Mouse (Mus musculus): ENCODE data around the gene Smad3. TPM values are rescaled to one million over a fixed set of nuclear protein-coding genes. Genes with fewer than 3 reads are reported as not detected.
A peak's percentile ranks its signal among the peaks of the same experiment; 100 is the strongest.

The Smad3 gene
- total and polyA plus RNA-seq, 3 experiments: 0.81 to 1.5 (median 1.2) TPM

DNA sequence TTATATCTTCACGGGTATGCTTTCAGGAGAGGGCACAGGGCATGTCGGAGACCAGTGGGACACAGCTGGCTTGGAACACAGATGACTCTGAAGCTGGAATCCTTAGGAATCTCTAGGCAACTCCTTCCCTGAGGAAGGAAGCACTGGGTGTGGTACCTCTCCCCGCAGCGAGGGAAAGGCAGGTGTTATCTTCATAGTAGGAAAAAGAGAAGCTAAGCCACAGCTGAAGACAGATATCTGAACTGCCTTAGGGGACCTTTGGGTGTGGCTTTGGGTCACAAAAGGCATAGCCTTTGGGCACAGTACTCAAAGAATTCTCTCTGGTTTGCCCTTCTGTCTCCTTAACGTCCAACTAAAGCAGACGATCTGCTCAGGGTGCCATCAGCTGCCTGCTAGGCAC lies 16.0 kb downstream of the Smad3 start:
- Histone ChIP-seq H3K27ac (ENCODE audit: insufficient read depth, low read depth) (no peak overlapping the region), H3K36me3 (replicated peaks in 1 of 2; ENCODE audit: control insufficient read depth in 1 of 2, insufficient read depth in 1 of 2, low read length in 1 of 2) (no peaks in the 10 kb centered on the region), H3K4me3 (replicated peaks in 1 of 3; ENCODE audit: low read depth in 2 of 3, low read length in 2 of 3, poor library complexity in 1 of 3) (no peak overlapping the region), H3K9ac (ENCODE audit: insufficient read depth, low read depth) (no peak overlapping the region), H3K27me3 (replicated peaks) (peaks cover 25% of the 10 kb centered on the region), H3K79me2 (replicated peaks; ENCODE audit: control insufficient read depth, extremely low read depth, insufficient read depth, poor library complexity, severe bottlenecking) (no peaks in the 10 kb centered on the region), H3K9me3 (replicated peaks; ENCODE audit: low read length) (no peaks in the 10 kb centered on the region), H3K4me2 (ENCODE audit: insufficient read depth, low read depth, poor library complexity, severe bottlenecking) (peak overlapping the region; percentile 6; the same call in 1 of the 2 replicates), H3K4me1 (ENCODE audit: control insufficient read depth in 1 of 2, insufficient read depth in 2 of 2) (peaks cover 43 to 60% of the 10 kb centered on the region in 2 experiments)
- TF ChIP-seq EP300 (IDR thresholded peaks at IDR 0.05; ENCODE audit: low read length): no peak
- DNase-seq (ENCODE audit: extremely low read depth): no peak
- dilution Hi-C loops (cut with MboI; ENCODE audit: extremely low pct_ligation_motif_present, extremely low pct_unique_long_range_greater_than_20kb, low sequenced_read_pairs) (no loop called here), in situ Hi-C loops (cut with MboI; ENCODE audit: low pct_ligation_motif_present, low pct_unique_long_range_greater_than_20kb, low sequenced_read_pairs) (no loop called here)

GRCm38 (mm10) chr9:63740320-63740841 lies 17.4 kb downstream of the Smad3 start:
- Histone ChIP-seq H3K4me3 (replicated peaks in 1 of 3; ENCODE audit: low read depth in 2 of 3, low read length in 2 of 3, poor library complexity in 1 of 3) (no peak overlapping the region), H3K36me3 (replicated peaks in 1 of 2; ENCODE audit: control insufficient read depth in 1 of 2, insufficient read depth in 1 of 2, low read length in 1 of 2) (no peaks in the 10 kb centered on the region), H3K4me1 (ENCODE audit: control insufficient read depth in 1 of 2, insufficient read depth in 2 of 2) (peaks cover 45 to 73% of the 10 kb centered on the region in 2 experiments), H3K4me2 (ENCODE audit: insufficient read depth, low read depth, poor library complexity, severe bottlenecking) (peak overlapping the region; percentile 9), H3K27me3 (replicated peaks) (peaks cover 28% of the 10 kb centered on the region), H3K9me3 (replicated peaks; ENCODE audit: low read length) (no peaks in the 10 kb centered on the region), H3K9ac (ENCODE audit: insufficient read depth, low read depth) (no peak overlapping the region), H3K27ac (ENCODE audit: insufficient read depth, low read depth) (no peak overlapping the region), H3K79me2 (replicated peaks; ENCODE audit: control insufficient read depth, extremely low read depth, insufficient read depth, poor library complexity, severe bottlenecking) (no peaks in the 10 kb centered on the region)
- dilution Hi-C loops (cut with MboI; ENCODE audit: extremely low pct_ligation_motif_present, extremely low pct_unique_long_range_greater_than_20kb, low sequenced_read_pairs) (no loop called here), in situ Hi-C loops (cut with MboI; ENCODE audit: low pct_ligation_motif_present, low pct_unique_long_range_greater_than_20kb, low sequenced_read_pairs) (no loop called here)
- DNase-seq (ENCODE audit: extremely low read depth): no peak
- no peak for TF ChIP-seq HCFC1 (IDR thresholded peaks at IDR 0.05; ENCODE audit: low read depth, low read length)
- TF ChIP-seq MAZ (IDR thresholded peaks at IDR 0.05; ENCODE audit: low read depth, low read length): no peak
- peak; percentile 91 for TF ChIP-seq ZNF384 (IDR thresholded peaks at IDR 0.05; ENCODE audit: low read depth, low read length)
- no peak for TF ChIP-seq KAT2A (IDR thresholded peaks at IDR 0.05; ENCODE audit: insufficient replicate concordance, low read length)
- no peak for TF ChIP-seq NRF1 (IDR thresholded peaks at IDR 0.05; ENCODE audit: low read depth, low read length)
- no peak for TF ChIP-seq MYC (IDR thresholded peaks at IDR 0.05; ENCODE audit: low read depth, low read length)
- TF ChIP-seq EP300 (IDR thresholded peaks at IDR 0.05; ENCODE audit: low read length): peak; percentile 92
- TF ChIP-seq RCOR1 (conservative IDR thresholded peaks at IDR 0.05; ENCODE audit: low read depth, low read length): peak; percentile 82
- TF ChIP-seq TCF12 (IDR thresholded peaks at IDR 0.05; ENCODE audit: low read depth, low read length): peak; percentile 96
- TF ChIP-seq ETS1 (conservative IDR thresholded peaks at IDR 0.05; ENCODE audit: low read depth, low read length): peak; percentile 54
- TF ChIP-seq MAFK (IDR thresholded peaks at IDR 0.05; ENCODE audit: insufficient replicate concordance, low read length): 0 out of 2 replicates have a peak, but pooled peaks have one; percentile 47
- TF ChIP-seq NELFE (IDR thresholded peaks at IDR 0.05; ENCODE audit: low read depth, low read length): no peak
- TF ChIP-seq GABPA (IDR thresholded peaks at IDR 0.05; ENCODE audit: insufficient replicate concordance, low read depth, low read length): no peak
- TF ChIP-seq SIN3A (IDR thresholded peaks at IDR 0.05; ENCODE audit: low read length): no peak
- no peak for TF ChIP-seq E2F4 (IDR thresholded peaks at IDR 0.05; ENCODE audit: insufficient replicate concordance, low read depth, low read length)
- TF ChIP-seq CTCF (conservative IDR thresholded peaks at IDR 0.05 in 1 of 2, IDR thresholded peaks at IDR 0.05 in 1 of 2; ENCODE audit: low read depth in 2 of 2, low read length in 2 of 2): no peak
- TF ChIP-seq SMC3 (IDR thresholded peaks at IDR 0.05; ENCODE audit: low read depth, low read length): no peak; the same call in 1 of the 2 replicates
- TF ChIP-seq BHLHE40 (IDR thresholded peaks at IDR 0.05; ENCODE audit: low read depth, low read length): peak; percentile 77
- peak; percentile 40; the same call in 1 of the 2 replicates for TF ChIP-seq MEF2A (IDR thresholded peaks at IDR 0.05; ENCODE audit: borderline replicate concordance, low read depth, low read length)
- no peak for TF ChIP-seq TBP (conservative IDR thresholded peaks at IDR 0.05; ENCODE audit: low read depth, low read length)
- TF ChIP-seq ZKSCAN1 (IDR thresholded peaks at IDR 0.05; ENCODE audit: borderline replicate concordance, low read depth, low read length): no peak
- no peak for TF ChIP-seq ZMIZ1 (IDR thresholded peaks at IDR 0.05; ENCODE audit: low read depth, low read length)
- TF ChIP-seq USF1 (IDR thresholded peaks at IDR 0.05; ENCODE audit: low read depth, low read length): no peak
- TF ChIP-seq JUND (conservative IDR thresholded peaks at IDR 0.05; ENCODE audit: low read depth, low read length): 0 out of 2 replicates have a peak, but pooled peaks have one; percentile 51
- TF ChIP-seq MXI1 (IDR thresholded peaks at IDR 0.05; ENCODE audit: low read depth, low read length): no peak
- peak; percentile 58; the same call in 1 of the 2 replicates for TF ChIP-seq CHD2 (IDR thresholded peaks at IDR 0.05; ENCODE audit: low read length)
- no peak for TF ChIP-seq ZC3H11A (IDR thresholded peaks at IDR 0.05; ENCODE audit: low read depth, low read length)
- TF ChIP-seq USF2 (conservative IDR thresholded peaks at IDR 0.05; ENCODE audit: low read depth, low read length): no peak
- peak; percentile 26; the same call in 1 of the 2 replicates for TF ChIP-seq JUN (IDR thresholded peaks at IDR 0.05; ENCODE audit: insufficient read depth, low read depth, low read length)
- no peak for TF ChIP-seq RAD21 (IDR thresholded peaks at IDR 0.05; ENCODE audit: low read depth, low read length)
- no peak for TF ChIP-seq ELF1 (IDR thresholded peaks at IDR 0.05; ENCODE audit: low read depth, low read length)
- TF ChIP-seq UBTF (IDR thresholded peaks at IDR 0.05; ENCODE audit: low read depth, low read length): 0 out of 2 replicates have a peak, but pooled peaks have one; percentile 19

Measured in CH12.LX (cell line).